Mouse (Mus musculus): Measurements from ENCODE around the gene Fam151a.
A peak's percentile ranks its signal among the peaks of the same experiment; 100 is the strongest.
"Not testable (repeated sequence)": the region's sequence is repeated elsewhere in the genome, so short reads cannot be mapped to it uniquely, and the experiment has no call there.

The Fam151a gene

DNA sequence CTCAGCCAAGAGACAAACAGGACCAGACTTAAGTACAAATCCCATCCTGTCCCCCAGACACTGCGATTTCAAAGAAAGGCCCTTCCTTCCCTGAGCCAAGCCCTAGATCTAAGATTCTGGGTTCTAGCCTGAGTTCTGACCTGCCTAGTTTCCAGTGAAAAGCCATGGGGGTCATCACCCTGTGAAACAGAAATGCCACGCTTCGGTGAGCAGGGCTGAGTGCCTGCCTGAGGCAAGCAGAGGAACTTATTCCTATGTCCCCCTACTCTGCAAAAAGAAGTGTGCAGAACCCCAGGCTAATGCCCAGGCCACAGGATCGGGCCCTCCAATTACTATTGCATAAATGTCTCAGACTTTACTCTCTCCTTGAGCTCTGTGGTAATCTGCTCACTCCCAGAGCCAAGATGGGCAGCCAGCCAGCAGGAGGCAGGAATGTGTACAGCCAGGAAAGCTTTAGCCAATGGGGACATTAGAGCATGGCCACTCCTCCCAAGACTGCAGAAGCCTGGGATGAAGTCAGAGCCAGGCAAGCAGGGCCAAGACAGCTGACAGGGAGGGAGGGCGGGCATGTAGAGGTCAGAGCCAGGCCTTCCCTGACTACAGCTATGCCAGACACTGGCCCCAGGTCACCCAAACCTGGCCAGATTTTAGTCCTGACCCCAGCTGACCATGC, 44.6 kb downstream of the Fam151a start:
- peak; percentile 79 for DNase-seq

DNA sequence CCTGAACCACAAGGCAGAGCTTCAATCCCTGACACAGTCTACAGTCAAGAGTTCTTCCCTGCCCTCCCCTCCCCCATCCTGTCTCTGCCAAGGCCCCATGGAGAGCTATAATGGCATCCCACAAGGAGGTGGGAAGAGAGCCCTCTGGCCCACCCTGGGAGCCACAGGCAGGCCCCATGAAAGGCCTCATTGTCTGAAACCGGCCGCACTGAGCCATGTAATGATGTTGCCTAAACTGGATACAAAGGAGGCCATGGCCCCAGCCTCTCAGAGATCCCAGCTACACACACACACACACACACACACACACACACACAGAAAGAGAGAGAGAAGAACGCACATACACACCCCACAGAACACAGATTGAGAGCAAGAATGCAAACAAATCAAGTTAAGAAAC, 46.4 kb downstream of the Fam151a start:
- DNase-seq: no peak

DNA sequence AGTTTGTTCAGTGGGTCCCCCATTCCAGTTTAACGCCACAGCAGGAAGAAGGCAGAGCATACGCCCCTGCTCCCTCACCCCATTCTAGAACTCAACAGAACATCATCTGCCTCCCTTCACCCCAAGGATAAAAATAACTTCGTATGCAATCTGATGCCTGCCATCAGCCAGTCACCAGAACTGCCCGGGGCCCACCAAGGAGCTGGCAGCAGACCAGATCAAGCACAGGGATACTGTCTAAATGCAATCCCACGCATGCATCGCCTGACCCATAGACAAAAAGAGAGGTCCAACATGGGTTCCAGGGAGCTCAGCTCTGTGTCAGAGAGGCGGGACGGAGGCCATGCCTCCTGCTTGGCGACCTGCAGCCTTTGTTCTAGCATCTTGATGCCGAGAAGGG, 49.4 kb downstream of the Fam151a start:
- DNase-seq: no peak

DNA sequence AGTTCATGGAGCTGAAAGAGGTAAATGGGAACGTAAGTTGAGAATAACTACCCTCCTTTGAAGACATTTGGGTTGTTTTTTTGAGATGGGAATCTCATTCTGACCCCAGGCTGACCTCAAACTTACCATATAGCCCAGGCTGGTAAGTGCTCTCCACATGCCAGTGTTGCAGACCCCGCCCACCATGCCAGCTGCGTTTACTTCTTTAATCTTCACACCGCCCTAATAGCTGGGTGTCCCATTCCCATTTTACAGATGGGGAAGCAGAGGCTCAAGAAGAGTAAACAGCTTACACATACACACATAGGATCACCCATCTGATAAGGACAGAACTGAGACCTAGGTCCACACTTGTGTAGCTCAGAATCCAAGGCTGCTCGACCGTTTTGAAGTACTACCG, 51.1 kb downstream of the Fam151a start:
- DNase-seq: no peak

DNA sequence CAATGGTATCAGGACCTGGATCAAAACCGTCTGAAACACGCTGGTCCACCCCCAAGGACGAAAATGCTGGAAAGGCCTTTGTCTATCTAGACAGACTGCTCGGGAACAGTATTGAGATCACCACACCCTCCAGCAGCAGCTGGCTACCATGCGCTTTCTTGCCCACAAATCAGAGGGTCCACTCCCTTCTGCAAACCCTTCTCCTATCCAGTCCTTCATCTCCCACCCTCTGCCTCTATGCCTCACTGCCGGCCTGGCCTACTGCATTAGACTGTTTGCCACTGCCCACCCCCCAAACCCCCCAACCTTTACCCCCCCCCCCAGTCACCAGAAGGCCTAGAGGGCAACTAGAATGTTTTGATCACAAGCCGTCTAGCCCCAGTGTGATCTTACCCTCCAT, 51.7 kb downstream of the Fam151a start:
- DNase-seq: no peak

DNA sequence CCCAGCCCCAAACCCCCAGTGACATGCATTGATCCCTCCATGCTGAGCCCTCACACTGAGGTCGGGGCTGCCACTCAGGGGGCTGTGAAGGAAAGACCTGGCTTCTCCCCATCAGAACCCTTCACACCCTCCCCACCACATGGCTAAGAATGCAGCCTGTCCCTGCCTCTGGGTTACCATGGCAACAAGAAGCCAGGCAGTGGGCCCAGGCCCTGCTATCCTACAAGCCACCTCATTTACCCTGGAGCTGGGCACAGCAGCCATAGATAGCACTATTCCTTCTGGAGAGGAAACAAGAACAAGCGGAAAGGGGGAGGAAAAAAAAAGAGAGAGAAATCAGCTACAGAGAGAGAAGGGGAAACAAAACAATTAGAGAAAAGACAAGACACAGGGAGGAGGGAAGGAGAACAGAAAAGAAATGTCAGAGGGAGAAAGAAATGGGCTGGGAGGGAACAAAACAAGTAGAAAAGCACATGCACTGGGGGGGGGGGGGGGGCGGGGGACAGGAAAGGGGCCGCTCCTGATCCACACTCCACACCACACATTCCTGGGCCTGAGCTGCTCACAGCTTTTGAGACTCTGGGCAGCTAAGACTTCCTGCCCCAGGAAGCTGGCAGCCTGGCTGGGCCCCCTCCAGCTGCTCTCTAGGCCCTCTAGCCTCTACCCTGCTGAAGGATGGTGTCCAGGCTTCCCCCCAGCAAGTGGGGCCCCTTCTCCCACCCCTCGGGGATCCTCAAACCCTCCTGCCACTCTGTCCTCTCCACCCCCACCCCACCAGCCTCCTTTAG, 52.3 kb downstream of the Fam151a start:
- peak; percentile 77 for DNase-seq

DNA sequence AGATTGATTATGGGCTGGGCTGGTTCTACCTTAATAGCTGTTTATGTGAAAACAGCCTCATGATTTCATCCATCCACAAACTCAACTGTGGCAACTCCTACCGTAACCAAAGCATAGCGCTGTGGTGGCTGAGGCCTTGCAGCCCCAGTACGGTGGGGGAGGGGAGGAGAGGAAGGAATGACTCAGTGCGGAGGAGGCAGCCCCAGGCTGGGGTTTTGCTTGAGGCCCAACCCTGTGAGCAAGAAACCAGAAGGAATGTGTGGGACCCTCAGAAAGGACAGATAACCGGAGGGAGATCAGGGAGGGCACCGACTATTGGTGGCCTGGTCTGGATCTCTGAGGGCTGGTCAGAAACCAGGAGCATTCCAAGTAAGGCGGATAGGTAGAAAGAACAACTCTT, 54.1 kb downstream of the Fam151a start:
- peak; percentile 45 for DNase-seq

DNA sequence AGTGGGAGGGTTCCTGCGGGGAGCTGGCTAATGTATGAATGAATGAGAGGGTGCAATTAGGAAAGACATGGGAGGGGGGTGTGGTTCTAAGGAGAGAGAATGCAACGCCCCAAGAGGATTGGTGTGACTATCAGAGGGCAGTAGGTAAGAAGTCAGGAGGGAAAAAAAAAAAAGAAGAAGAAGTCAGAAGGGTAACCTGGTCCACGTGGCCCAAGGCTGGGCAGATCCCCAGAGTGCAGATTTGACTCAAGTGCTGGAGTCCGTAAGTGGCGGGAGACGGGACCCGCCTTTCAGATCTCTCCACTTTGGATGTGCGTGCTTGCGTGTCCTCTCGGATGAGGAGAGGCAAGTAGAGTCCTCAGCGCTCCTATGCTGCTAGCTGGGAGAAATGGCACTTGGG, 54.9 kb downstream of the Fam151a start:
- no peak for DNase-seq

DNA sequence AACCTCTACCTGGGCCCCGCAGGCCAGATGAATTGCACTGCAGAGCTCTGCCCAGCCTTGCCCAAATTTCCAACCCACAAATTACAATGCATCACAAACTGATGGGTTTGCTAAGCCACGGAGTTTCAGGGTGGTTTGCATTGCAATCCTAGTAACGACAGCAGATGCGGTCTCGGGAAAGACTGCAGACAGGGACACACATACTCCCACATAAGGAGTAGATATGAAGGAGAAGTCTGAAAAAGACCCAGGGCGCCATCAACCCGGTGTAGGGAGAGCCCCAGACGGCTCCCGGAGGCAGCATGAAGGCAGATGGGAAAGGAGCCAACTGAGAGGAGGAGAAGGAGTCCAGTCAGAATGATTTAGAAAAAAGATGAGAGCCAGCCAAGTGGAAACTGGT, 56.0 kb downstream of the Fam151a start:
- peak; percentile 31 for DNase-seq

DNA sequence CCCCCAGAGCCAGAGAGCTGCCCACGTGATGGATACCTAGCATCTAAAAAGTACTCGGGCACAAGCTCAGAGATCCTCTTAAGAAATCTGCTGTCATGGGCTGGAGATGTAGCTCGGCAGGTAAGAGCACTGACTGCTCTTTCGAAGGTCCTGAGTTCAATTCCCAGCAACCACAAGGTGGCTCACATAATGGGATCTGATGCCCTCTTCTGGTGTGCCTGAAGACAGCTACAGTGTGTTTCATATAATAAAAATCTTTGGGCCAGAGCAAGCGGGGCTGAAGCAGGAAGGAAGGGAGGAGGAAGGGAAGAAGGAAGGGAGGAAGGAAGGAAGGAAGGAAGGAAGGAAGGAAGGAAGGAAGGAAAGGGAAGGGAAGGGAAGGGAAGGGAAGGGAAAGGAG, 56.5 kb downstream of the Fam151a start:
- not testable (repeated sequence) for DNase-seq

DNA sequence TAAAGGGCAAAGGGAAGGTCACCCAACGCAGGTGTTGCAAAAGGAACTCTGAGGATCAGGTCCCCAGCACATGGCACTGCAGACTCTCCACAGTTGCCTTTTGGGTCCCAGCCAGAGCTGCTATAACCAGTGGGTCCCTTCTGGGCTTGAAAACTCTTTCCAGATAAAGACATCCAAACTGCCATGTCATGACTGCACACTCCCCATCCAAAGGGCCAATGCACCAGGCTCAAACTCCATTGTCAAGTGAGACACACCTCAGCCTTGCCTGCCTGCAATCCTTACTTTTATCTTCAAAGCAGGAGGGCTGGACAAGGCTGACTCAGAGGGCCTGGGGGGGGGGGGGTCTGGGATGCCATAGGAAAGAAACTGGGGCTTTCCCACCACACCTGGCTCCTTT, 57.2 kb downstream of the Fam151a start:
- no peak for DNase-seq

DNA sequence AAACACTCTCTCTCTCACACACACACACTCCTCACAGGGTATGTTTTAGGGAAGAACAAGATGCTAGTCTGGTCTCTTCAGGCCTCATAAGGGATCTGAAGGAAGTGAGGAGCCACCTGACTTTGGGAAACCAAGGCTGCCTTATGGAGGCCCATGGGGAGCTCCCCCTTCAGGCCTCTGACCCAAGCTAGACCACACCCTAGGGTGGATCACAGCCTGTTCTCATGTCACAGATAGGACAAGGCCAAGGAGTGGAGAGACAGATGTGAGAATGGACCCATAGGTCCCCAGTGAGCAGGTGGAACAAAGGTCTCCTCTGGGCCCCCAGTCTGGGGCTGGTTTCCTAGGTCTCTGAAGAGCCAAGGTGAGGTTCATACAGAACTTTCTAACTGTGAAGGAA, 58.6 kb downstream of the Fam151a start:
- no peak for DNase-seq

DNA sequence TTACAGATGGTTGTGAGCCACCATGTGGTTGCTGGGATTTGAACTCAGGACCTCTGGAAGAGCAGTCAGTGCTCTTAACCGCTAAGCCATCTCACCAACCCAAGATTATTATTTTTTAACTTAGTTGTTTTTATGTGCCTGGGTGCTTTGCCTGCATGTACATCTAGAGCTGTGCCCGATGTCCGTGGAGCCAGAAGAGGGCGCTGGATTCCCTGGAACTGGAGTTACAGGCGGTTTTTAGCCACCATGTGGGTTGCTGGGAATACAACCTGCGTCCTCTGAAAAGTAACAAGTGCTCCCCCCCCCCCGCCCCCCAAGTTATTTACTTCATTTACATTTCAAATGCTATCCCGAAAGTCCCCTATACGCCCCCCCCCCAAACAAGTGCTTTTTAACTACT, 60.1 kb downstream of the Fam151a start:
- DNase-seq: not testable (repeated sequence)

DNA sequence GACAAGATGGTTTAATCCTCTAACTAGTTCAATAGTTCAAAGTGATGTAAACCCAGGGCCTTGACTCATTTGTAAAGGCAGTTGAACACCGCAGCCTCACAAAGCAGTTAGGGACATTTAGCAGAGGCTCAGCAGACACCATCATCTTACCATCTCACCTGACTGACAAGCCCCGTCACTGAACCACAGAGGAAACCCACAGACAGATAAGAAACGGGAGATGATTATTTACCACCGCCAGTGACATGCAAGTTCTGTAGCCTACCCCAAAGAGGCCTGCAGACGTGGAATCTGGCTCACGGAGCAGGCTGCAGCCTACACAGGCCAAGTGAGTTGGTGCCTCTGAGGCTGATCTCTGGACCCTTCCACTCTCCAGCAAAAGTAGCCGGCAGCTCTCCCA, 60.6 kb downstream of the Fam151a start:
- no peak for DNase-seq

DNA sequence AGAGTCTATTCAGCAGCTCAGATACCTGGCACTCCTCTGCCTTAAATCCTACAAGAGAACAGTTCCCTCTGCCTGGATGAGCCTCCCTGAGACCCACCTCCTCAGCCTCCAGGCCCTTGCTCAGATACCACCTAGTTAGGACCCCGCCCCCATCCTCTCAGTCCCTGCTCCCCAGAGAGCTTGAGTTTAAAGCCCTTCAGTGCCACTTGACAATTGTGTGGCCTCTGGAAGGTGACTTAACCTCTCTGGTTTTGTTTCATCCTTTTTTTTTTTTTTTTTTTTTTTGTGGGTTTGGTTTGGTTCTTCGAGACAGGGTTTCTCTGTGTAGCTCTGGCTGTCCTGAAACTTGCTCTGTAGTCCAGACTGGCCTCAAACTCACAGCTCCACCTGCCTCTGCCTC, 61.6 kb downstream of the Fam151a start:
- DNase-seq: no peak

All from right cerebral cortex, postnatal 25 days (tissue).